Mouse (Mus musculus) thymus, postnatal 4 days (tissue): ENCODE data around the gene 4930404N11Rik.

ENCODE experiments used
- DNase-seq: peaks from one replicate; pipeline ENCODE4 v3.0.0; 2021

The 4930404N11Rik gene

DNA sequence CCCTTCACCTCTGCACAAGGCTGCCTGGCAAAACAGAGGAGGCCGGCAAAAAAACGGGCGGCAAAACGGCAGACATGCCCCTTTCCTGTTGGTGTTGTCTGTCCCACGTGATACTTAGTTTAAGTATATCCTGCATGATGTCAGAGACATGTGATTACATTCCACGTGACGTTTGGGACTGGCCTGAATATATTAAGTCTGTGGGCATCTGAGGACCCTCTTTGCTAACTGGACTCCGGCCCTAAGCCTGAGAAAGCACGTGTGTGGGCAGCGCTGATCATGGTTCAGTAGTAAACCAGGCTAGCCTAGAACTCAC lies 35.5 kb upstream of the 4930404N11Rik start:
- DNase-seq = no peak

DNA sequence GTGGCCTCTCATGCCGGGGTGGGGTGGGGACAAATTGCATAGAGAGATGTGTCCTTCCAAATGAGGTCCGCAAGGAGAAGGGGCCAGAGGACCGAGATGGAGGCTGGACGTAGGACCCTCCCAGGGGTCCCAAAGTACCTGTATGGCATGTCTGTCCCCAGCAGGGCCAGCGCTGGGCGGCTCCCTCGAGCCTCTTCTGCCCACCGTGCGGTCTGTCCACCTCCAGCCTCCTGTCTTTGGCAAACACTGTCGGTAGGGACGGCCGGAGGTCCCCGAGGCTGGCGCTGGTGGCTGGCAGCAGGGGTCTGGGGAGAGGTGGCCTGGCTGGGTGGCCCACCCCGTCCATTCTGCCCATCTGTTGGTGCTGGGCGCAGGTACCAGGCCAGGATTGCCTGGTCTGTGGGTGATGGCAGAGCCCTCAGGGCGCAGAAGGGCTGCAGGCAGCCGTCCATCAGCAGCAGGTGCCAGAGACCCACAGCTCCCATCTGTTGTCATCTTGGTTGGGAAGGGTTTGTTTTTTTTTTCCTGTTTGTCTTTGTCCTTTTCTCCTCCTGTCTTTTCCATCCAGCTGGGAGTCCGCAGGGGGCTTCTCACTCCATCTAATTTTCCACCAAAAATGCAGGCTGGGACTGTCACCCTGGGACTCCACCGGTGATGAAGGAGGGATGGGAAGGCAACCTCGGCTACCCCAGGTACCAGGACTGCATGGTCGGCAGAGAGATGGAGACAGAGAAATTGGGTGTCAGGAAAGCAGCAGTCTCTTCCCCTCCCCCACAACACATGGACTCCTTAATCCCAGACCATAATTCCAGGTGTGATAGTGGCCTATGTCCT lies 35.0 kb upstream of the 4930404N11Rik start:
- no peak for DNase-seq

DNA sequence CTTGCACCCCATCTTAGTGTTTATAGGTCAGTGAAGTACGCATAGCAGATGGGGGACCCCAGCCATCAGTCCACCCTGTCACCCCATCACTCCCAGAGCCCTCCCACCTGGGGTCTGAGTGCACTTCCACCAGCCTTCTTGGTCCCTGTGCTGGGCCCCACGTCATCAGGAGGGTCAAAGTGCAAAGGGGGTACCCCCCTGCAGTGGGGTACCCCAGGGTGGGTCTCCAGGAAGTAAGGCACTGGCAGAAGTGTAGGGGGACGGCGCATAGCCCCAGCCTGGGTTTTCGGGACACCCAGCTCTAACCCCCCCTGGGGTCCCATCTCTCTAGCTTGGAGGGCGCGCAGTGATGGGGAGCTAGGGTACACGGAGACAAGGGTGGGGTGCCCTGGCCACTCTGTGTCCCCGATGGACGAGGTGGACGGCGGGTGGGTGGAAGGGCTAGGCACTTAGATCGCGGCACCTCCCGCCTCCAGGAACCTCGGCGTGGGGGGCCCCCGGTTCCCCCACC lies 34.2 kb upstream of the 4930404N11Rik start:
- no peak for DNase-seq

DNA sequence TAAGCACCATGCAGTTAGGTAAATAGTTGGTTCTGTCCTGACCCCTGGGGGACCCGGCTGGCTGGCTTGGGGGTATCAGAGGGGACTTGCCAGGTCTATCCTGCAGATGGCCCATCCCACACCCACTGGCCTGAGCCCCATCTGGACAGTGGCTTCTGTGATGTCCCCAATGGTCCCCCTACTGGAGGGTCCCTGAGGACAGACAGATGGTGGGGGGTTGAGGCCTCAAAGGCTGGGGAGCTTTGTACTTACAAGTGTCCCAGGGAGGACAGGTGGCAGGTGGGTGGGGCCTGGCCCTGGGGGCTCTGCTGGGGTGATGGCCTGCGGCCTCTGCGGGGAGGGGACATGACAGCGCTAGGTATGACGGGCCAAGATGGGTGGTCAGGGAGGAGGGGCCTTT lies 33.7 kb upstream of the 4930404N11Rik start:
- DNase-seq = no peak

DNA sequence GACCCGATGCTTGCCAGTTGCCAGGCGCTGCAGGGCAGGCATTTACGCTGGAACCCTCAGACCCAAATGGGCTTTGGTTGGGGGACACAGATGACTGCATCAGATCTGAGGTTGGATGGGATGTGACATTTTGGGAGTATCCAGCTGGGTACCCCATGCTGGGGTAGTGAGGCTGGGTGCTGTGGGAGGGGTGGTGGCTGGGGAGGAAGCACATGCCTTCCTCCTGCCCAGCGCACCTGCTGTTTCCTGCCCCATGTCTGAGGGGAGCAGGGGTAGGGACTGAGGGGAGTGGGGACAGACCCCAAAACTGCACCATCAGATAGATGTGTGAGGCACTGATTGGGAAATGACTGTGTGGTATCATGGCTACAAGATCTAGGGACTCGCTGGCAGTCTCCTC lies 31.1 kb upstream of the 4930404N11Rik start:
- DNase-seq = peak; percentile 54

DNA sequence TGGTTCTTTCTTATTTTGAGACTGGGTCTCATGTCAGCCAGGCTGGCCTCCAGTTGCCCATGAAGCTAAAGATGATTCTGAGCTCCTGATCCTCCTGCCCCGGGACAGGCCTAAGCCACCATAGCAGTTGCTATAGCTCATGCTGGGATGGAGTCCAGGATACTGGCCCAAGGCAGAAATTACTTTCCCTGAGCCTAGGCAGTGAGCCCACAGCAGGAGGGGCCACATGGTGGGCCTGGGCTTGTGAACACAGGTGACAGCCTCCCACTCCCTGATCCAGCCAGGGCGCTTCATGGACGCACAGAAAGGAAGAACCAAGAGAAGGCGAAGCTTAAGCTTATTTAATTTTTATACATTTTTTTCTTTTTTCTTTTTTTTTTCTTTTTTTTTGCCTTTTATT lies 30.2 kb upstream of the 4930404N11Rik start:
- no peak for DNase-seq

DNA sequence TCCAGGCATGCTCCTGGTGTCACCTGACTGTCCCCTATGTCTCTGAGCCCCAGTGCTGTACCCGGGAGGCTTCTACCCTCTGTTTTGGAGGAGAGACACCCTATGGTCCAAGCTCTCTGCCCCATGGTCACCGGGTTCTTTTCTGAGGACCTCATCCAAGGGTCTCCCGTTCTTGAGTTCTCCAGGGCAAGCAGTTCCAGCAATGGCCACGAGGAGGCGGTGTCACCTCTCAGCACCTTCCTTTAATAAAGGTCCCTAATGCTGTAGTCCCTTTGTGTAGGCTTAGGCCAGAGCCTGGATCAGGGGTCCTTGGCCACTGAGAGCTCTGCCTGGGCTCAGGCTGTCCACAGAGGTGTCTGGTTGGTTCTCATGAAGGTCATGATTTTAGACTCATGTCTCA lies 29.5 kb upstream of the 4930404N11Rik start:
- DNase-seq = peak; percentile 89

DNA sequence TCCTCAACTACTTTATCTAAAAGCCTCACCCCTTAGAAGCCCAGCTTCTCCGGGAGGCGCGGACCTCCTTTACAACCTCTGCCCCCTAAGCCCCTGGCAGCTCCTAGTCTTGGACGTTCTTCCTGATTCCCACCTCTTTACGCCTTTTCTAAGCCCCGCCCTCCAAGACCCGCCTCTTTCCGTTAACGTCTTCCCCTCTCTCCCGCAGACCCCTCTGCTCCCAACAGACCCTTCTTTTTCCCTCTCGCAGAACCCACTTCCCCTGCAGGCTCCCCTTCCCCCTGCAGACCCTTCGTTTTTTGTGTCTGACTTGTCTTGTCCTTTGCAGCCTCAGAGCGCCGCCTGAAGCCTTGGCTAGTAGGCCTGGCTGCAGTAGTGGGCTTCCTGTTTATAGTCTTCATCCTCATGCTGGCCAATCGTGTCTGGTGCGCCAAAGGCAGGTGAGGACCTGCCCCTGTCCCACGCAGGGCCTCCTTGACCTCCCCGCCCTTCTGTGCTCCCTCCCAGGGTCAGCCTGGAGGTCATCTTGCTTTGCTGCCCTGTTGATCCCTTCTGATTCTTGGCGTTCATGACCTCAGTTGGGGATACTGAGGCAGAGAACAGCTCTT lies 27.9 kb upstream of the 4930404N11Rik start:
- peak; percentile 73 for DNase-seq

DNA sequence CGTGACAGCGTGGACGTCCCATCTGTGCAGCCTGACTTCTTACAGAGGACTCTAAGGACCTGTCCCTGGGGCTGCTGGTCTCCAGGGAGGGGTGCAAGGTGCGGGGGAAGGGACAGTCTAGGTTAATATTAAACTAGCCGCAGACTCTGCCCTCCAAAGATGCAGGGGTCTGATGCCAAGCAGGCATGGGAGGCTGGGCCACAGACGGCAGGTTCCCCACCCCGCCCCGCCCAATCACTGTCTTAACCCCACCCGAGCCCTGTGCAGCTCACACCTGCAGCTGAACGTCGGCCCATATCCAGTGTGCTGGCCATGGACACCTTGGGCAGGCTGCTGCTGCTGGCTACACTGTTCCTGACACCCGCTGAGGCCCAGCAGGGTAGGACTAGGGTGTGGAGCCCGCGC lies 27.2 kb upstream of the 4930404N11Rik start, which contains the start of gene Smim24:
TSS of gene Smim24 (plus strand) at position 271 of the 405 bp plus-strand sequence.
- no peak for DNase-seq

DNA sequence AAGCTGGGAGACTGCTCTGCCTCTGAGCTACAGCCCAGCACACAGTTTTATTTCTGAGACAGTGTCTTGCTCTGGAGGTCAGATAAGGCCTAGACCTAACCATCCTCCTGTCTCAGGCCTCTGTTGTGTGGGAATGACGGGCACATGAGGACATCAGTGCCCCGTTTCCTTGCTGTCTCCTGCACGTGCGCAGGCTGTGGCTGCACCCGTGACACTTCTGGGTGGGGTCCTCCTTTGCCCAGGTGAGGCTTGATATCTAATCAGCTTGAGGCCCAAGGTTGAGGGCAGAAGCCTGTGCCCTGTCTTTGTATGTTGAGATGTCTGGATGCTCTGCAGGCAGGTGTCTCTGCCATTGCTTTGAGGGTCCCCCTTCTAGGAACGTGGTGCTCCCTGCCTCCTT lies 26.7 kb upstream of the 4930404N11Rik start:
- DNase-seq = no peak

DNA sequence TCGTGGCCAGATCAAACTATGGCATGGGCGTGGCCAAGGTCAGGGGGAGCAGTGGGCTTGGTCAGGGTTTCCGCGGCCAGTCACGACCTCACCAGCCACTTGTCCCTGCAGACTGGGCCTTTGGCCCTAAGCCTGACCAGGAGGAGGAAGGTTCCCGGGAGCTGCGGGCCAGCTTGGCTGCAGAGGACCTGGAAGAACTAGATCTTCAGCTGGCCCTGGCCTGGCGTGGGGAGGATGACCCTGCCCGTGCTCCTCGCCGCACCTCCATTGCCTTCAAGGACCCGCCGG lies 25.0 kb upstream of the 4930404N11Rik start:
- no peak for DNase-seq

DNA sequence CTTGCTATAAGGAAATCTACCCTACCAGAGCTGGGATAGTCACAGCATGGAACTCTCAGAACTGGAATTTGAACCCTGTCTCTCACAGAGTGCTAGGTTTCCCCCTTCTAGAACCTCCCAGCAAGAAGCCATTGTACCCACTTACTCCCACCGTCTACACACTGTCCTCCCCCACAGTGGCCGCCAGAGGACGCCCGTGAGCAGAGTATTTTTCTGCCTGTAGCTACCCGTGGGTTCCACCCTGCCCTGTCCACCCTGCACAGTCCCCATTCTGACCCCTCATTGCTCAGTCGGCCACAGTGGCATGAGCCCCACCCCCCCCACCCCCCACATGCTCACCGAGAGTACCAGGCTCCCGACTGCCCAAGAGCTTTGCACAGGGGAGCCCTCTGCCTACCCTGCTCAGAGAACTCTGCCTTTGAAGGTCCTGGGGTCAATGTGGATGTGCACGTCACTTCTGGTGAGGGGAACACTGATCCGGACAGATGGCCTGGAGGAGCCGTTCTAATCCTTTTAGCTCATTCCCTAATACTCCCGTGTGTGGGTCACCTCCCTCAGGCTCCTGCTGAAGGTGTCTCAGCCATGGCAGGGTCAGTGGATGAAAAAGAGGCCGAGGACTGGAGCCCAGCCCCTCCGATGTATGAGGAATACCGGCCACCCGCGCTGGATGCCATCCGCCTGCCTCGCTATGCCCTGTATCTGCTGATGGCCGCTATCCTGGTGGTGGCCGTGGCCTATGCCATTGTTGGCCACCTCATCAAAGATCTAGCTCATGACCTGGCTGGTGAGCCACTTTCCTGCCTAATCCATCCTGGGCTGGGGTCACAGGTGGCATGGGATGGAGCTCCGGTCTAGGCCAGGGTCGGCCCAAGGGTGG lies 24.4 kb upstream of the 4930404N11Rik start:
- peak; percentile 84 for DNase-seq

DNA sequence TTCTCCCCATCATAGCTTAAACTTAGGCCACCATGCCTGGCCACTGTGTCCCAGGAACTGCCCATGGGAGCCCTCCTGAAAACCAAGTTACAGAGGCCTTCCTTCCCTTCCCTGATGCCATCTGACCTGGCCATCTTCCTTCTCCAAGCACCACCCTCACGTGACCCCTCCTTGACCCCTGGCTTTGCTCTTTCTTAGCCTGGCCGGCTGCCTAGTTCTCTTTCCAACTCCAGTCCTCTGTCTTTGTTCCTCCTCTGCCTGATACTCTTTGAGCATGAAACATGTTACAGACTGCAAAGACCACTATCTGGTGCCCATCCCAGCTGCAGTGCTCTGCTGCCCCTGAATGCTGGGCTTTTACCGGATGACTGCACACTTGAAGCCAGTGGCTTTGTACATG lies 23.8 kb upstream of the 4930404N11Rik start:
- no peak for DNase-seq

DNA sequence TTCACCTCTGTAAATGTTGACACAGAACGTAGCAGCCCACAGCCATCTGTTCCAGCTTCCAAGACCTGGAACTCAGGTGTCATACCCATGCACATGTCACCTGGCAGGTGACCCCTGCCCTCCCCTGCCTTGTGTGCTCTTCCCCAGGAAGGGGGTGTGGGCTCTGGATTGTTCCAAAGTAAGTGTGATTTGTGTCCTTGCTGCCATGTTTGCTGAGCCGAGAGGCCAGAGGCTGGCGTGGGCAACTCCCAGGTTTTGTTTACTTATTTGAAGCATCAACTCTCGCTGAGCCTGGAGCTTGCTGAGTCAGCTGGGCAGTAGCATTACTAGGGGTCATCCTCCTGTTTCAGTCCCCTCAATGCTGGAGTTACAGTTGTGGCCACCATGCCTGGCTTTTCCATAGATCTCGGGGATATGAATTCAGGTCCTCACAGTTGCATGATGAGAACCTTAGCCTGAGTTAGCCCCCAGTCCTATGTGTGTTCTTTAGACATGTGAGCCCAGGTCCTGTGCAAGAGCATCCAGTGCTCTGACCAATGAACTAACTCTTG lies 23.0 kb upstream of the 4930404N11Rik start, which contains the start of gene Gm48552:
TSS of gene Gm48552 (plus strand) at position 501 of the 551 bp plus-strand sequence.
- DNase-seq = no peak

DNA sequence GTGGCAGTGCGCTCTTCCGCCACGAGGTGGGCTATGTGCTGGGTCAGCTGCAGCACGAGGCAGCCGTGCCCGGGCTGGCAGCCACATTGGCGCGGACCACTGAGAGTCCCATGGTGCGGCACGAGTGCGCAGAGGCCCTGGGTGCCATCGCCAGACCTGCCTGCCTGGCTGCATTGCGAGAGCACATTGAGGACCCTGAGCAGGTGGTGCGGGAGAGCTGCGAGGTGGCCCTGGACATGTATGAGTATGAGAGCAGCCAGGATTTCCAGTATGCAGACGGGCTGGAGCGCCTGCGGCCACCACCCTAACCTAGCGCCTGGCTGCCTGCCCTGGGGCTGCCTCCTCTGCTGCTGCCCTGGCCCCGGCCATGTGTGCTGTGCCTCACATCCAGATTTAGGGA lies 22.1 kb upstream of the 4930404N11Rik start:
- DNase-seq = no peak

DNA sequence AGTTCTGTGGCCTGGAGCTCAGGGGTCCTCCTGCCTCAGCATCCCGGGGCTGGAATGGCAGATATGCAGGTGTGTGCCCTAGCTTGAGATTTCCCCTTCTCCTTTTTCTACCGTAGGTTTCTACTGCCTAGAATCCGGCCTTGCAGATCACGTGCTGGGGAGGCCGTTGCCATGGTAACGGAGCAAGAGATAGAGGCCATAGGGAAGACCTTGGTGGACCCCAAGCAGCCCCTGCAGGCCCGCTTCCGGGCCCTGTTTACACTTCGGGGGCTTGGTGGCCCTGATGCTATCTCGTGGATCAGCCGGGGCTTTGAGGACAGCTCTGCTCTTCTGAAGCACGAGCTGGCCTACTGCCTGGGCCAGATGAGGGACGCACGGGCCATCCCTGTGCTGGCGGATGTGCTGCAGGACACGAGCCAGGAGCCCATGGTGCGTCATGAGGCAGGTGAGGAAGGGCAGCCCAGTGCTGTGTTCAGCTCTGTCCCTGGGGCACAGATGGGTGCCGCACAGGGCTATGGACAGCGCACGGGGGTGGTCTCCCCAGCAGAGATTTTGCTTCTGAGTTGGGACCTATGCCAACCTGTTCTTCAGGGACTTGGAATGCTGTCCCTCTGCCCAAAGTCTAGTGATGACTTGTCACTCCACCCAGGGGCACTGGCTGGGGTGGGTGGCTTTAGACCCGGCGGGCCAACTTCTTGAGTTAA lies 20.1 kb upstream of the 4930404N11Rik start:
- DNase-seq = no peak

DNA sequence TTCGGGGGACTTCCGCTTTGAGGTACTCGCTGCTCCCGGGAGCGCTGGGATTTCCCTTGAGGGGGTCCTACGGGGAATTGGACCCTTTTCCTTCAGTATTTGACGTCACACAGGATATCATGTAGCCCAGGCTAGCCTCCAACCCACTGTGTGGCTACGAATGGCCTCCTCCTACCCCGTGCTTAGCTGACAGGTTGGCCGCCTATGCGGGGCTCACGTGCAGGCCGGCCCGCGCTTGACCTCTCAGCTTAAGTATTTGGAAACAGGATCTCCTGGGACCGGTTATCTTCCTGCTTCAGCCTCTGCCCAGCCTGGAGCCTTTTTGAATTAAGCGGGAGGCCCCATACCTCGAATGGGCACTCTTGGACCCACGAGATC lies 19.0 kb upstream of the 4930404N11Rik start:
- DNase-seq = no peak

DNA sequence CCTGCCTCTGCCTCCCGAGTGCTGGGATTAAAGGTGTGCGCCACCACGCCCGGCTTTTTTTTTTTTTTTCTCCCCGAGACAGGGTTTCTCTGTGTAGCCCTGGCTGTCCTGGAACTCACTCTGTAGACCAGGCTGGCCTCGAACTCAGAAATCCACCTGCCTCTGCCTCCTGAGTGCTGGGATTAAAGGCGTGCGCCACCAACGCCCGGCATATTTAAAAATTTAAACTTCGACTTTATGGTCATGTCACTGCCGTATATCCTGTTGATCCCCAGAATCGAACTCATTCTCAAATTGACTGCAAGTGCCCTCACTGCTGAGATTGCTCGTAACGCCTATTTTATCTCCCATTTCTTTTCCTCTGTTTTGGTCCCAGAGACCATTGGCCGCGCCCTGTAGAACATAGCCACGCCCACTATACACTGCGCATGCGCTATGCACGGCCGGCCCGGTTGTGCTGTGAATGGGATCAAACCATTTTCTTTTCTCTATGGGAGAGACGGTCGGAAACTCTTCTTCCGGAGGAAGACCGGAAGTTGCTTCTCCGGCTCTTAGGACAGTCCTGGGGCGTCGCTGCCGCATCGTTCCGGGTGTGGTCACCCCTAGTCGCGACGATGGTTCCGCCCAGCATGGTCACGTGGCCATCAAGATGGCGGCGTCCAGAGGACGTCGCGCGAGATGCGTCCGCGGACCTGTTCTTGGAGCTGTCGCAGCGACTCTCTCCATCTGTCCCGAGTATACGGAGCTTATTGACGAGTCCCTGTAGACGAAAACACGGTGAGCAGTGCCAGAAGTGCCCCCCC lies 18.4 kb upstream of the 4930404N11Rik start, which contains the start of the genes Dohh and Gm48551:
TSS of gene Dohh (plus strand) at position 627 of the 803 bp plus-strand sequence.
TSS of gene Gm48551 (plus strand) at position 665 of the 803 bp plus-strand sequence.
- peak; percentile 99 for DNase-seq

DNA sequence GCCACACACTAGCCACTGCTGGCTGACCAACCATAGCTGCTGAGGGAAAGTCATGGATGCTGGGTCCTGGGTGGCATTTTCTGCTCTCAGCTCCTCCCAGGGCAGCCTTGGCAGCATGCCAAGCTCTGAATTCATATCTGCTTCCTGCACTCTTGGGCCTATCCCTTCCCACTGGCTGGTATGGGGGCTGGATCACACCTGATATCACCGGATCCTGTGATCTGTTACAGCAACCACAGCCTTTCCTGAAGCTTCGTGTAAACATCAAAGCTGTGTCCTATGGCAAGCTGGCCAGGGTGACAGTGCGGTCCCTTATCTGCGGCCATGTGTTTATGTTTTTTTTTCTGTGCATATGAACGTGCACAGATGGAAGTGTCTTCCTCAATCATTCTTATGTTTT lies 16.4 kb upstream of the 4930404N11Rik start:
- DNase-seq = no peak

DNA sequence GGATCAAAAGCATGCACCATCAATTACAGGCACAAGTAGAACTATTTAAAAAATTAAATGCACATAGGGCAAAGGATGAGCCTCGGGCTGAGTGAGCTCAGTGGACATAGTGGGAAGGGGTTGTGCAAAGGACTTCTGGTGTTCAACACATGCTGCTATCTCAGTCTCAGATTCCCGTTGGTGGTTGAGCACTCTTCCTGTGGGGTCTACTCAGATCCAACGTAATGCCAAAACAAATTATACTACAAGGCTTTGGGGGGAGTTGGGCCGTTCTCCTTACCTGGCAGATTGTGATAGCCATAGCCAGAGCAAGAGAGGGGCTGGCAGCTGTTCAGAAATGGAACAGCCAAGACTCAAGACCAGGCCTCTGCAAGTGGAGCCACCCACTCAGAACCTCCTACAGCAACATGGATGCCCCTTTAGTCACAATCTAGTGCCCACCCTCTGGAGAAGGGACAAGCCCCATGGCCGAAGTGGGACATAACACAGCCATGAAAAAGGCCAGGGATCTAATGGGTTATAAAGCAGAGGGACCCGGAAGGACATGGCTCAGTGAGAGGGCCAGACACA lies 14.3 kb upstream of the 4930404N11Rik start:
- DNase-seq = no peak

DNA sequence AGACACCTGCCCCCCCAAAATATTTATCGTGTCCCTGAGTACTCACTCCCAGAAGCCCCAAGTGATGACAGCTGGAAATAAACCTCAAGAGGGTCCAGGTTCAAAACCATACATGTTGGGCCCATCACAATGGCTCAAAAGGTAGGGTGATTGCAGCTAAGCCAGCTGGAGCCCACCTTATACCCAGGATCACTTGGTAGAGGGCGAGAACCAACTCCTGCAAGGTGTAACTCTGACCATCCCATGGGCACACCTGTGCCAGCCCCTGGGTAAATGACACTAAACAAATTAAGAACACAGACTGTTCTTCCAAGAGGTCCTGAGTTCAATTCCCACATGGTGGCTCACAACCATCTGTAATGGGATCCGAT lies 13.6 kb upstream of the 4930404N11Rik start:
- DNase-seq = no peak
